In the genomic region with DNA sequence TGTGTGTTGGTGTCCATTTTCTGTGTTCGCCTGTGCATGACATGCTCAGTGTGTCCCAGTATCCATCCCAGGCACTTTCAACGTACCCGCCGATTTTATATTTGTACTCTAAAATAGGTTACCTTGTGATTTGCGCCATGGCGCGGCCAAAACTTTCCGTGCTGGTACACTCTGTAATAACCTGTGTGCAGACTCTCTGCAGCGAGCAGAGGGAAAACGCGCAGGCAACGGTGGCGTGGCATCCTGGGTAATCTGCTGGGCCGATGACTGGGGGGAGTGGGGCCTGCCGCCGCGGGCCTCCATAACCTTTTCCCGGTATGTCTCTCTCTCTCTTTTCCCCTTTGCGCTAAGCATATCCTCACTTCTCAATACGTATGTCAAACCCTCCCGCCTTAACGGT, we compare ENCODE assay signal across 9 mouse cellular contexts. TPM values are rescaled to one million over a fixed set of nuclear protein-coding genes. Genes with fewer than 3 reads are reported as not detected.
DNase-seq lines count a peak whose midpoint lies in the region; ATAC-seq and TF ChIP-seq lines count a peak whose summit lies in the region.
"Had no signal": no experiment of that assay in that cellular context is flagged by ENCODE, and none has a peak within 500 bp of the region (broad histone marks: within the 10 kb centered on the region; RNA-seq: fewer than 3 reads in every experiment).

No protein-coding gene starts in this region.

- peaks cover 36% of the 10 kb centered on the region for H3K9me3 ChIP-seq in neural tube, embryonic 11.5 days (ENCODE audit: control insufficient read depth, low read length)
- peaks cover 42% of the 10 kb centered on the region for H3K9me3 ChIP-seq in limb, embryonic 15.5 days

- 0 out of 2 replicates have a peak, but pooled peaks cover 5% of the 10 kb centered on the region for H3K4me1 ChIP-seq in neural tube, embryonic 11.5 days (ENCODE audit: control insufficient read depth, insufficient read depth, low read length)
- peaks cover 35% of the 10 kb centered on the region for H3K4me1 ChIP-seq in limb, embryonic 15.5 days

- H3K9ac ChIP-seq in neural tube, embryonic 11.5 days (ENCODE audit: low read length) = no peak overlapping the region
- no peak overlapping the region for H3K9ac ChIP-seq in limb, embryonic 15.5 days

- 55% methylated on average over 22 of the region's 22 CpGs for WGBS in neural tube, embryonic 11.5 days
- 57% methylated on average over 22 of the region's 22 CpGs for WGBS in limb, embryonic 15.5 days

- DNase-seq in adrenal gland, postnatal 14 days = peak; percentile 21
- DNase-seq in adrenal gland, adult 8-10 months = no peak
- DNase-seq in neural tube, embryonic 11.5 days (ENCODE audit: low spot score) = no peak
- no peak for DNase-seq in neural tube, embryonic 10.5 days (ENCODE audit: extremely low spot score, low spot score)
- DNase-seq in layer of hippocampus, adult 2 months (ENCODE audit: low spot score in 2 of 2) = no peak
- no peak for DNase-seq in gastrocnemius, postnatal 14 days
- DNase-seq: lung, postnatal 14 days had no signal

- no peak overlapping the region for H3K27ac ChIP-seq in neural tube, embryonic 11.5 days (ENCODE audit: low read depth, low read length)
- H3K27ac ChIP-seq in limb, embryonic 15.5 days = no peak overlapping the region
- H3K27ac ChIP-seq in layer of hippocampus, adult 2 months = no peak overlapping the region

- H3K4me3 ChIP-seq in neural tube, embryonic 11.5 days (ENCODE audit: low read depth, low read length) = peak overlapping the region; percentile 30
- peak overlapping the region; percentile 40 for H3K4me3 ChIP-seq in limb, embryonic 15.5 days
- no peak overlapping the region for H3K4me3 ChIP-seq in layer of hippocampus, adult 2 months

- H3K4me2 ChIP-seq in neural tube, embryonic 11.5 days (ENCODE audit: low read depth) = peak overlapping the region; percentile 55
- peak overlapping the region; percentile 52 for H3K4me2 ChIP-seq in limb, embryonic 15.5 days

- ATAC-seq in neural tube, embryonic 11.5 days (ENCODE audit: insufficient read depth, low FRiP score, low TSS enrichment) = no peak
- no peak for ATAC-seq in limb, embryonic 15.5 days (ENCODE audit: insufficient number of reproducible peaks, low FRiP score, low TSS enrichment, low read depth)
- ATAC-seq in erythroblast, adult 5-6 weeks (replicated peaks; ENCODE audit: low FRiP score, poor library complexity, severe bottlenecking) = no peak

- intact Hi-C loops in gastrocnemius, postnatal 14 days (cut with DNase I; ENCODE audit: low total_unique reads) = no loop called here

- H3K36me3 ChIP-seq in neural tube, embryonic 11.5 days (ENCODE audit: control insufficient read depth, insufficient read depth, low read length) = no peaks in the 10 kb centered on the region
- peaks cover 48% of the 10 kb centered on the region for H3K36me3 ChIP-seq in limb, embryonic 15.5 days

- peaks cover 32% of the 10 kb centered on the region for H3K27me3 ChIP-seq in neural tube, embryonic 11.5 days (ENCODE audit: control insufficient read depth, insufficient read depth, low read length)
- H3K27me3 ChIP-seq in limb, embryonic 15.5 days = peaks cover 38% of the 10 kb centered on the region

- no peak for TF ChIP-seq CTCF in layer of hippocampus, adult 2 months (conservative IDR thresholded peaks at IDR 0.05)

RNA-seq across cellular contexts. Expression of a gene that starts 16.5 kb away (rescaled TPM):
- 4,967 and 5,329 TPM in 2 replicates for total RNA-seq in adrenal gland, postnatal 14 days (2021)
- 1,000 to 10,000 TPM; 2,052 to 2,625 (median 2,313) TPM for total RNA-seq in adrenal gland, adult 8-10 months (2022)
- 1,351 and 1,381 TPM in 2 replicates for polyA plus RNA-seq in neural tube, embryonic 11.5 days (2014; fragmentation: Nextera tagmentation; extraction: Ambion mirVana)
- 2,137 and 2,166 TPM in 2 replicates for polyA plus RNA-seq in limb, embryonic 15.5 days (2015; fragmentation: Nextera tagmentation; extraction: Ambion mirVana)
- total RNA-seq in layer of hippocampus, adult 2 months (2021) = 1,000 to 10,000 TPM; 1,674 to 1,781 TPM
- 236 and 242 TPM in 2 replicates for total RNA-seq in erythroblast, adult 5-6 weeks (2015; ENCODE audit: low replicate concordance)
- 156 and 162 TPM in 2 replicates for total RNA-seq in erythroblast, adult 5-6 weeks (2017; ENCODE audit: low replicate concordance)
- total RNA-seq in gastrocnemius, postnatal 14 days (2021) = 1,000 to 10,000 TPM; 1,660 to 1,705 TPM

RNA-seq across cellular contexts. Expression of a gene that starts 45.8 kb away (rescaled TPM):
- total RNA-seq in adrenal gland, postnatal 14 days (2021) = 4.6 and 5.4 TPM in 2 replicates
- total RNA-seq in adrenal gland, adult 8-10 months (2022) = 1 to 10 TPM; 1.6 to 2.7 (median 2.3) TPM
- polyA plus RNA-seq in neural tube, embryonic 11.5 days (2014; fragmentation: Nextera tagmentation; extraction: Ambion mirVana) = 8.1 and 9.1 TPM in 2 replicates
- 28.5 and 42.0 TPM in 2 replicates for polyA plus RNA-seq in limb, embryonic 15.5 days (2015; fragmentation: Nextera tagmentation; extraction: Ambion mirVana)
- 1 to 10 TPM; 2.0 to 3.5 TPM for total RNA-seq in layer of hippocampus, adult 2 months (2021)
- total RNA-seq in erythroblast, adult 5-6 weeks (2015; ENCODE audit: low replicate concordance) = not detected in 2 replicates
- 0.43 and 8.5 TPM in 2 replicates for total RNA-seq in erythroblast, adult 5-6 weeks (2017; ENCODE audit: low replicate concordance)
- total RNA-seq in gastrocnemius, postnatal 14 days (2021) = 1 to 10 TPM; 3.1 to 3.2 TPM

Comparison
In these comparisons a context has a peak if more than half of its experiments do, and no peak if none do; other contexts are left out.
1. RNA of a gene that starts 16.5 kb away (total RNA-seq): 4,967 to 5,329 TPM in adrenal gland, postnatal 14 days, 2,052 to 2,625 TPM in adrenal gland, adult 8-10 months, 1,674 to 1,781 TPM in layer of hippocampus, adult 2 months and 1,660 to 1,705 TPM in gastrocnemius, postnatal 14 days; 156 to 242 TPM in erythroblast, adult 5-6 weeks; every median in the first group is over 4 times any median in the second.